Mouse (Mus musculus): ENCODE results near the gene Cuedc1. TPM values are rescaled to one million over a fixed set of nuclear protein-coding genes. Genes with fewer than 3 reads are reported as not detected.

Cuedc1 gene
- 10 to 100 TPM; 32.0 to 32.1 TPM for total RNA-seq (2021)
- long read RNA-seq, experiment 1, transcript Cuedc1-201 (11 exons, 3,180 nt), result major isoform, 8 of 25 reads
- long read RNA-seq, experiment 1, partial matches to known transcripts, result 11 of 25 reads
- long read RNA-seq, experiment 1, other reads (novel, unspliced or antisense), result 2 of 25 reads
- long read RNA-seq, experiment 2, transcript Cuedc1-201 (11 exons, 3,180 nt), result major isoform, 9 of 22 reads
- long read RNA-seq, experiment 2, partial matches to known transcripts, result 6 of 22 reads
- long read RNA-seq, experiment 2, other reads (novel, unspliced or antisense), result 6 of 22 reads

DNA sequence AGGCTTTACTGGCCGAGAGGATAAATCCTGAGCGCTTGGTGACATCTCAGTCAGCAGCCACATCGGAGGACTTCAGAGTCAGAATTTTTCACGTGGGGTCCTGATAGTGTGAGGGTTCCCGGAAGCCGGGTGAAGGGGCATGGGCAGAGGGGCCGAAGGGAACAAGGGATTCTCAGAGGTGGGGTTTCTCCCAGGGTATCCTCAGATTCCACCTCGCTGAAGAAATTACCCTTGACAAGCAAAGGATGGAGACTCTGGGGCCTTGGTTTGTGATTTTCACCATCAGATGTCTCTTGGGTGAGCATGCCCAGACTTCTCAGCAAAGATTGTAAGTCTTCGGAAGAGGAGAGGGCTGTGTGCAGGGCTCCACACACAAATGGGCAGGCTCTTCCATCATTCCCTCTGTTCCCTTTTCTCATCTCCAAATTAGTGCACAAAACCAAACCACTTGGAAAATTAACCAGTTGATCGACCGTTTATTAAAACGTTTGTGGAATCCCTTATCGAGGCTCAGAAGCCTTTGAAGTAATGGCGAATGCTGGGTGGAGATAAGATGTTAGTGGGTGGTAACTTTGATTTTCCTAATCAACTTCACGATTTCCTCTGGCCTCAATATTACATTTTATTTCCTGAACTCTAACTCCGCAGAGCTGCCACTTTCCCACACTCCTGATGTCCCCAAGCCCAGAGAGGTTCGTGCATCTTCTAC, at the start of gene Cuedc1:
Cuedc1 (plus strand) TSS at position 38 of the 709 bp plus-strand sequence.
- DNase-seq (ENCODE audit: low spot score in 2 of 2), result no peak

DNA sequence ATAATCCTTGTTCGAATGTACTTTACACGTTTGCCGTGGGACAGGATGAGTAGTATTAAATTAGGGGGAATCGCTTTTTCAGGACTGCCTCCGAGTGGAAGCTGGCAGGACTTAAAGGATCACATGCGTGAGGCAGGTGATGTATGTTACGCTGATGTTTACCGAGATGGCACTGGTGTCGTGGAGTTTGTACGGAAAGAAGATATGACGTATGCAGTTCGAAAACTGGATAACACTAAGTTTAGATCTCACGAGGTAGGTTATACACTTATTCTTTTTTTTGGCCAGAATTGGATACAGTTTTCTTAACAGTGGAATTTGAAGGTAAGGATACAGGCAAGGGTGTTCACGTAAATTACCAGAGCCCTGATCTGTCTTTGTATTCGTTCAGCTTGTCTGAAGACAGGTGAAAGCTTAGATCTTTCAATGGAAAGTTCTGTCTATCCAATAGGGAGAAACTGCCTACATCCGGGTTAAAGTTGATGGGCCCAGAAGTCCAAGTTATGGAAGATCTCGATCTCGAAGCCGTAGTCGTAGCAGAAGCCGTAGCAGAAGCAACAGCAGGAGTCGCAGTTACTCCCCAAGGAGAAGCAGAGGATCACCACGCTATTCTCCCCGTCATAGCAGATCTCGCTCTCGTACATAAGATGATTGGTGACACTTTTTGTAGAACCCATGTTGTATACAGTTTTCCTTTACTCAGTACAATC, 48.7 kb upstream of the Cuedc1 start:
- DNase-seq (ENCODE audit: low spot score in 2 of 2), result no peak

DNA sequence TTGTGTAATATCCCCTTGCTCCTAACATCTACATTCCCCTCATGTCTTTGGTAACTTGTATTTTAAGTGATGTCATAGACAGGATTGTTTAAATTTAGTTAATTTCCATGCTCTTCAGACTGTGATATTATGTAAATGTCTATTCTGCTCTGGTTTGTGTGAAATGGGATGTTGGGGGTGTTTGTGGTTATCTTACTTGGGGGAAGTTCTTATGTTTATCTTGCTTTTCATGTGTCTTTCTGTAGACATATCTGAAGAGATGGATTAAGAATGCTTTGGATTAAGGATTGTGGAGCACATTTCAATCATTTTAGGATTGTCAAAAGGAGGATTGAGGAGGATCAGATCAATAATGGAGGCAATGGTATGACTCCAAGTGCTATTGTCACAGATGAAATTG, 48.1 kb upstream of the Cuedc1 start:
- DNase-seq (ENCODE audit: low spot score in 2 of 2), result no peak

DNA sequence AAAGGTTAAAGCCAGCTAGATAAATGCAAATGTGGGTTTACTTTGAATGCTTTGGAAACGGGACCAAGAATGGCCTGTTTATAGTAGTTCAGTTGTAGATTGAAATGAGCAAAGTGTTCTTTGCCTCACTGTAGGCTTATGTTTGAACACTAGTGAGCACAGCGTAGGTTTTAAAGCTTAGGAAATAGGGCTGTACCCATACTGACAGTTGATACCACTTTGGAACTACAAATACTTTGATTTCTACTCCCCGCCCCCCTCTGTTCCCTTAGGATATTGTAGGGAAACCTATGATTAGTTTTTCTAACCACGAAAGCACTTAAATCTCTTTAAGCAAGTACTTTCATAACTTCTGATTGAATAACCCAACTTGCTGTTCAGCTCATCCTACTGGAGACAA, 45.2 kb upstream of the Cuedc1 start:
- DNase-seq (ENCODE audit: low spot score in 2 of 2), result no peak

DNA sequence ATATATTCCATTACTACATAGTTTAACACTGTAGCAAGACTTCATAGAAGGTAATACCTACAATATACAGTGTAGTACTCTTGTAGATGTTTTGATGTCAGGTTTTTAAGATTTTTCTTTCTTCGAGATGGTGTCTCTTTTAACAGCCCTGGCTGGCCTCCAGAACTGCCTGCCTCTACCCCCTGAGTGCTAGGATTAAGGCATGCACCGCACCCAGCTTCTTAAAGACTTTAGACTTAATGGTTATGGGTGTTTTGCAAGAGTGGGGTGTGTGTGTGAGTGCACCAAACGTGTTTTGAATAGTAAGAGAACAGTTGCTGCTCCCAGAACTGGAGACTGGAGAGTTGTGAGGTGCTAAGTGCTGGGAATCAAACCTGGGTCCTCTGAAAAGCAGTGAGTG, 44.0 kb upstream of the Cuedc1 start:
- DNase-seq (ENCODE audit: low spot score in 2 of 2), result no peak

DNA sequence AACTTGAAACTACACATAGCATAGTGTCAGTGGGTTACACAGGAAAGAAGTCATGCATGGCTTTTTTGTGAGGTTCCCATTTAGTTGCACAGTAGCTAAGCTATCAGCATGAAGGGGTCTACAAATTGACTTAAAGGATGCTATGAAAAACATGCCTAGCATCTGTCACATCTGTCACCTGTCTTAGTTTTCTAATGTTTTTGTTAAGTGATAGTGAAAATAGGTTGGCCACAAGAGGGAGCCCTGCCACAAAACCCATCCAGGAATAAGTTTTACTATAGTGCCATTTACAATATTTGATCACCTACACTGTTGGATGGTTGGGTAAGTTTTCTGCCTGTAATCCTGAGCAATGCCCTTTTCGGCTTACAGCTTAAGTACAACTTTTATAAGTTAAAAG, 43.3 kb upstream of the Cuedc1 start:
- DNase-seq (ENCODE audit: low spot score in 2 of 2), result peak; percentile 17 to 47

DNA sequence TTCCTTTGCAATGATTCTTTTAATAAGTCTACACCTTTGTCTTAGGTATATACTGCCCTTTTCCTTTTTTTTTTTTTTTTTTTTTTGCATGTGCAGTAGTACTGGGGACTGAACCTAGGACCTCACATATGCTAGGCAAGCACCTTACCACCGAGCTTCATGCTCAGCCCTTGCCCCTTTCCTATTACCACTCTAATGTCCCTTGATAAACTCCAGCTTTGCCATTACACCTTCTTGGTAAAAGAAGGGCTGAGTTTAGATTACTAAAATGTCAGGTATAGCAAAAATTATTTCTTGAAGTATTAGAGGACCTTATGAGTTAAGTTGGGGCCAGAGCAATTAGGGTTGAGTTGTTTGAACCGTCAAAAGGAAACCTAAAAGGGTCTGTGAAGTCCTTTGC, 42.1 kb upstream of the Cuedc1 start:
- no peak for DNase-seq (ENCODE audit: low spot score in 2 of 2)

DNA sequence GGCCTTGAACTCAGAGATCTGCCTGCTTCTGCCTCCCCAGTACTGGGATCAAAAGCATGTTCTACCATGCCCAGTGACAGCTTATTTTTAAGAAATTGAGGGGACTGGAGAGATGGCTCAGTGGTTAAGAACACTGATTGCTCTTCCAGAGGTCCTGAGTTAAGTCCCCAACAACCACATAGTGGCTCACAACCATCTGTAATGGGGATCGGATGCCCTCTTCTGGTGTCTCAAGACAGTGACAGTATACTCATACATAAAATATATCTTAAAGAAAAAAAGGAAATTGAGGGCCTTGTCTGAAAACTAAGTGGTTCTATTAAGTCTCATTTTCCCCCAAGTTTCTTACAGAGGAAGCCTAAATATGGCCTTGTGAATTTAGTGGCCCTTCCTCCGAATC, 40.1 kb upstream of the Cuedc1 start:
- DNase-seq (ENCODE audit: low spot score in 2 of 2), result no peak

DNA sequence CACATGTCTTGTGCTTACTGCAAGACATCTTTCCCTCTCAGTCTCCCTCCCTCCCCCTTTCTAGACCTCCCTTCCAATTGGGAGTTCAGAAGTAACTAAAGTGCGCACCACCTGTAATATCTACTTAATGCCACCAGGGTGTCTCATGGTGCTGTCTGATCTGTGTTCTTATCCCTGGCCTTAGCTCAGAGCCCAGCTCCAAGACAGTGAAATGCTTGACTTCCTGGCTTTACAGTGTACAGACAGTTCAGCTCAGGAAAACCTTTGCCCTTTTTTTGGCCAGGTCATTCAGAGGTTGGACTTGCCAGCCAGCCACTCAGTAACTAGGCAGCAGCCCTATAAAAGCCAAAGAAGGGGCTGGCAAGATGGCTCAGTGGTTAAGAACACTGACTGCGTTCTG, 38.7 kb upstream of the Cuedc1 start:
- peak in 1 of 2 experiments; percentile 53 for DNase-seq (ENCODE audit: low spot score in 2 of 2)

DNA sequence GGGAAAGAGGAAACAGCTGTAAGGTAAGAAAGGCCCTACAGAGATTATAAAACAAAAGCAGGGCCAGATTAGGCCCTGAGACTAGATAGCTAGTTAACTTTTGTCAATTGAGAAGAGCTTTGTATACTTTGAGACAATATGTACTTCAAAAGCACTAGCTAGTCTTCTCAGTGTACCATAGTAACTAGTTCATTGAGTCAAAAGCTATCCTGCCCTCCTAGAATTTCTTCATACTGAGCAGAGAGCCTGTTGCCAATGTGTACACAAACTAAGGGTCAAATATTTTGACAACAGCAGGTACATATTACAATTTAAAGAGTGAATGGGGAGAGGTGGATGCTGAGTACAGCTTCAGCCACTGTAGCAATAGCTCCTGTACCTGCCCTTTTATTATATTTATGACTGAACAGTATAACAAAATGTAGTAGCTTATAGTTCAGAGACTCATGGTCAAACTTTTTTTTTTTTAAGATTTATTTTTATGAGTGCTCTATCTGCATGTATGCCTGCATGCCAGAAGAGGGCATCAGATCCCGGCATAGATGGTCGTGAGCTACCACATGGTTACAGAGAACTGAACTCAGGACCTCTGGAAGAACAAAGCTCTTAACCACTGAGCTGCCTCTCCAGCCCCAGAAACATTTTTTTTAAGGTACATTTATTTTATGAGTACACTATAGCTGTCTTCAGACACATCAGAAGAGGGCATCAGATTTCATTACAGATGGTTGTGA, 35.8 kb upstream of the Cuedc1 start:
- DNase-seq (ENCODE audit: low spot score in 2 of 2), result no peak

DNA sequence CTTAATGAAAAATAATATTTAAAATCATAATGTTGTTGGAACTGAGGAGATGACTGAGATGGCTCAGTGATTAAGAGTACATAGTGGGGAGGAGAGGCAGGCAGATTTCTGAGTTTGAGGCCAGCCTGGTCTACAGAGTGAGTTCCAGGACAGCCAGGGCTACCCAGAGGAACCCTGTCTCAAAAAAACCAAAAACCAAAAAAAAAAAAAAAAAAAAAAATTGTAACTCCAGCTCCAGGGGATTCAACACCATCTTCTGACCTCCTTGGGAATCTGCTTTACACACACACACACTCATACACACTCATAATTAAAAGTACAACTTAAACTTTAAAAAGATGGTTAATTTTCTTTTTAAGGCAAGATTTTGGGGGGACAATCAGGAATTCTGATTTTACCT, 32.1 kb upstream of the Cuedc1 start:
- DNase-seq (ENCODE audit: low spot score in 2 of 2), result no peak

DNA sequence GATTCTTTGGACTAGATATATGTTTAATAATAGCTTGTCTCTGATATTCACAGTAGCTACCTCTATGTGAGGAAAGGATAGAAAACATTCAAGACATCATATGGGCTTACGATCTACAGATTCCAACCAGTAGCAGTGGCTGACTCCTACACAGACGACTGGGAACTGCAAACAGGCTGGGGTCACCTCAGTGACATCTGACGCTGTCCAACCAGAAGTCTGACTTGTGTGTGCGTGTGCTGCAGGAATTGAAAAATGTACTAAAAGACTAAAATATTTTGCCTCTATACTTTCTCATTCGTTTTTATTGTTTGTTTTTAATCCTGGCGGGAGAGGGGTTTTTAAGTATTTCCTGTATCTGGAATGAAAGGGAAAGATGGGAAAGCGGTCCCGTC, 30.7 kb upstream of the Cuedc1 start:
- DNase-seq (ENCODE audit: low spot score in 2 of 2), result no peak

DNA sequence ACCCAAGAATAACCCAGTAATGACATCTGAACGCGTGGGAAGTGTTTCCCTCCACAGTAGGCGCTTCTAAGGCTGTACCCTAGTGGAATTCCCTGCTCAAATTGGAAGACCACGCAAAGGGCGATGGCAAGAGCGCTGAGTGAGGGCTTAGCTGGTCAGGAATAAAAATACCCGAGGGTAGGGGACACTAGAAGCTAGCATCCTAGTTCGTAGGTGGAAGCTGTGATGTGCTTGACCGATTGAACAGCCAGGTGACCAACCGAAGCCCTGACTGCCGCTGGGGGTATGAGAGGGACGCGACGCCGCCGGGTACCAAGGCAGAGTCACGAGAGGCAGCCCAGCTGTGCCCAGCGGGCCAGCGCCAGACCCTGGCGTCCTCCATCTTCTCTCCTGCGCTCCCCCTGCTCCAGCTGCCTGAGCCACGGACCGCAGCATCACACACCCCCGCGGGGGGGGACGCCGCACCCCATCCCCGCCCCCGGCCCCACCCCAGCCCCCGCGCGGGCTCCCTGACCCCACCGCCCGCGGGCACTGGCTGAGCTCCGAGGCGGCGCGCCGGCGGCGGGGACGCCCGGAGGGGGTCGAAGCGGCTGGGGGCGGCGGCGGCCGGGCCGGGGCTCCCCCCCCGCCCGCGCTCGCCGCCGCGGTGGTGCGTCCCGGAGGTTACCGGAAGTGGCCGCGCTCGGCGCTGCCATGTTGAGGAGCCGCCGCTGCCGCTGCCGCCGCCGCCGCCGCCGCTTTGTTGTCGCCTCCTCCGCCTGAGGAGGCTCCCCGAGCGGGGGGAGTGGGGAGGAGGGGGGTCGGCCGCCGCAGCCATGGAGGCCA, 30.1 kb upstream of the Cuedc1 start, which contains the start of gene Vezf1:
Vezf1 (plus strand) TSS at position 694 of the 825 bp plus-strand sequence.
- DNase-seq (ENCODE audit: low spot score in 2 of 2), result peak; percentile 64 to 69

DNA sequence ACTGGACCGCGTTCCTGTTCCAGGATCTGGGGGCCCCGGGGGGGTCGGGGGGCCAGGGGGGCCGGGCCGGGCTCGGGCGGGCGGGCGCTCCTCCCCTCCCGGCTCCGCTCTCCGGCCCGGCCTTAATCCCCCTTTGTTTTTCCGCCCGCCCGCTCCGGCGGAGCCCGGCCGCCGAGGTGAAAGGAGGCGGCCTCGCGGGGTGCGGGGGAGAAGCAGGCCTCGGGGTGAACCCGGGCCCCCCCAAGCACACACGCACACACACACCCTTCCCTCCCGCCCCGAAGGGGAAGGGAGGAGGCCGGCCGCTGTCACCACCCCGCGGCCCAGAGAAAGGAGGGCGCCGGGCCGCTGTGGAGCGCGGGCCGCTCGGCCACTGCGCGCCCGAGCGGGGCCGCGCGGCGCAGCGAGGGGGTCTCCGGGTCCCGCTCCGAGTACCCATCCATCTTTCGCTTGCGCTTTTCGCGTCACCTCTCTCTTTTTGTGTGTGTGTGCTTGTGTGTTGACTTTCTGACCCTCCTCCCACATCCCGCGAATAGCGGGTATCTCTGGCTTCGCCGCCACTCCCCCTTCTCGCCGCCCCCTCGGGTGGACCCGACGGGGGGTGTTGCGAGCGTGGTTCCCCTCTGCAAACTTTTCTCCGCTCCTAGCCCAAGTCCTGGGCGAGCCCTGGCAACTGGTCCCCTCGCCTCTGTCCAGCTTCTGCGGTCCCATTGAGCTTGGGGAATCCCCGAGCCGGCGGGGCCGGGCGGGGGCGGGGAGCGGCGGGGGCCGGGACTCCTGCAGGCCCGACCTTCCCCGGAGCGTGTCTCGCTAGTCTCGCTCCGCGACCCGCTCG, 29.2 kb upstream of the Cuedc1 start:
- DNase-seq (ENCODE audit: low spot score in 2 of 2), result peak; percentile 33 to 38

DNA sequence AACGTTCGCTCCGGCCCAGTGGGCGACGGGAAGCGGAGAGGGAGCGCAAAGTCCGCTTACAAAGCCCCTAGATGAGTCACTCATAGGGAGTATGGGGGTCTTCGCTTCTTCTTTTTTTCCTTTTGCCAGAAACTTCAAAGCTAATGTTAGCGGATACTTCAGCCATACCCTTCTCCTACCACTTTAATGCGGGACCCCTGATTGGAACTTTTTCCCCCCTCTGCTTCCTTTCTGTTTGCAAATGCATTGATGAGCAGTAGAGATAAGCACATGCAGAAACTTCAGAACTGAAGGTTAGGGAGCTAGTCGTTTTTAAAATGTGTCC, 28.6 kb upstream of the Cuedc1 start:
- DNase-seq (ENCODE audit: low spot score in 2 of 2), result no peak

DNA sequence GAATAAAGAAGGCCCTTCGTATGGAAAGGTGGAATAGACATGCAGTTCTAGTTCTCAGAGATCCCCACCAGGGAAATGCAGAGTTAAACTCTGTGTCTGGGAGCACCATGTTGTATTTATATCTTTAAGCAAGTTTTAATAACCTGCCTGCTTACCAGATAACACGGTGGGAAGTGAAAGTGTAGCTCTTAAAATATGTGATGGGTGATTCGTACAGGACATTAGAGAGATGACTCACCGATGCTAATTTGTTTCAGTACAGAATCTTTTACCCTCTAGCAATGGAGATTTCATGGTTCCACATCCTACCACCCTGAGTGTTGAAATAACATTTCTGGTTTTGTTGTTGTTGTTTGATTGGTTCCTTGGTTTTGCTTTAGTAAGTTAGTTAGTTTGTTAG, 27.5 kb upstream of the Cuedc1 start:
- DNase-seq (ENCODE audit: low spot score in 2 of 2), result no peak

DNA sequence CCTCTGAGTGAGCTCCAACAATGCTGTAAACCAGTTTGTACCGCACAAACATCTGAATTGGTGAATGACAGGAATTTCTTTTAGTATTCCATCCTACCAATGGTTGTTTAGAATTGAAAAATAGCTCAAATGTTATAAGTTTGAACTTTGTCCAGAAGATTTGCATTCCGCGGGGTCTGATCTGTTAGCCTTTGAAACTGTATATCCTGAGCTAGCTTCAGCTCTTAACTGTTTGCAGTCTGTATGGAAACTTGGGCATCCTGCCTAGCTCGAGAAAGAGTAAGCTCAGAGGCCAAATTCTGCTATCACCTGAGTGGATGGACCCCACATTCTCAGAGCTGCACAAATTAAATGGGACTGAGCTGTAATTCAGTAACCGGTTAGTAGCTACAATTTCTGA, 26.7 kb upstream of the Cuedc1 start:
- no peak for DNase-seq (ENCODE audit: low spot score in 2 of 2)

DNA sequence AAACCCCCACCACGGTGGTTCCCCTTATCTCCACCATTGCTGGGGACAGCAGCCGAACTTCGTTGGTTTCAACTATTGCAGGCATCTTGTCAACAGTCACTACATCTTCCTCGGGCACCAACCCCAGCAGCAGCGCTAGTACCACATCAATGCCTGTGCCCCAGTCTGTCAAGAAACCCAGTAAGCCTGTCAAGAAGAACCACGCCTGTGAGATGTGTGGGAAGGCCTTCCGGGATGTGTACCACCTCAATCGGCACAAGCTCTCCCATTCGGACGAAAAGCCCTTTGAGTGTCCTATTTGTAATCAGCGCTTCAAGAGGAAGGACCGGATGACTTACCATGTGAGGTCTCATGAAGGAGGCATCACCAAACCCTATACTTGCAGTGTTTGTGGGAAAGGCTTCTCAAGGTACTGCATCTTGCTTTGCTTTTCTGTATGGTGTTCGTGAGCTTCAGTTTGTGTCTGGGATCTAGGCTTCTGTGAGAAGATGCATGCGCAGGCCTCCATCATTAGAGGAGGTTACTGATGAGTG, 24.4 kb upstream of the Cuedc1 start:
- DNase-seq (ENCODE audit: low spot score in 2 of 2), result no peak

DNA sequence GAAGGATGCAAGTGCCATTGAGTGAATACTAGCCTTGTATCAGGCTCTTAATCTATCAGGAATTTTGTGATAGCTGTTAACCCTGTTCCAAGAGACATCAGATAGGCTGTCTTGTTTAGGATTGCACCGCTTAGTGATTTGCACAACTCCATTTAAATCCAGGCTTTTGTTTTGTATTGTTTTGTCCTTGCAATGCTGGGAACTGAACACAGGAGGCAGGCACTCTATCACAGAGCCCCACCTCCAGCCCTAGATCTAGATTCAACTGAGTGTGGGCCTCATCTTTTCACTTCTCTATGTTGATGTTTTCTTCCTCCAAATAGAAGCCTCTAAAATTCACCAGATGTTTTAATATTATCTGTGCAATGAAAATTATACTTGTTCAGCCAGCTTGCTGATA, 22.2 kb upstream of the Cuedc1 start:
- DNase-seq (ENCODE audit: low spot score in 2 of 2), result no peak

DNA sequence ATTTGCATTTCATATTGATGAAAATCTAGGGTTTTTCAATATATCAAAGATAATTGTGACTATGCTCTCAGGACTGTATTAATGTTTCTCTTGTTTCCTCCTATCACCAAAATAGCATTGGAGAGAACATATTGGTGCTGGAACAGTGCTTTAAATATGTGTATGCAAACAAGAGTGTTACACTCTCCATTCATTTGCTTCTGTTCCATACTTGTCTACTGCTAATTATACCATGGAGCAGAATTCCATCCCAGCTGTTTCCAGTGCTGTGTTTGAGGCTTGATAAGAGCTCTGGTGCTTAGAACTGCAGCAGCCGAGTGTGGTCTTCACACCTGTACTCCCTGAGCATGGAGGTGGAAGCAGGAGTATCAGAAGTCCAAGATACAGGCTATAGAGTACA, 21.5 kb upstream of the Cuedc1 start:
- no peak for DNase-seq (ENCODE audit: low spot score in 2 of 2)

All from layer of hippocampus, postnatal 14 days (tissue).